Mouse (Mus musculus) MEL (cell line): ENCODE measurements at regions not wholly inside any gene's neighbourhood (a gene's known extent, or its start where the extent isn't known, plus 50 kb on each side); places are given as distances from the start of the nearest gene placed in this dataset.

Experiments
- DNase-seq: peaks from one replicate; pipeline ENCODE4 v3.0.0; 2011; ENCODE audit warnings: low read depth, low spot score
- H3K27ac ChIP-seq: 2 replicates; pipeline ENCODE4 v1.5.1; 2012; ENCODE audit warnings: low read depth, mild to moderate bottlenecking, control low read depth, low read length, moderate library complexity; ENCODE audit not compliant: control insufficient read depth
- H3K27me3 ChIP-seq, 2 experiments: fragments of 150-350 bp in 1 of 2; sonication (generic) in 1 of 2; 2 replicates each; pipeline ENCODE4 v1.6.1; 2012; ENCODE audit warnings: low read length in 2 of 2, mild to moderate bottlenecking in 2 of 2, improper control_type of control experiment in 1 of 2, moderate library complexity in 1 of 2; ENCODE audit not compliant: insufficient read depth in 2 of 2, control insufficient read depth in 1 of 2
- H3K36me3 ChIP-seq, 2 experiments: 2 replicates each; pipeline ENCODE4 v1.6.1; 2012 to 2014; ENCODE audit warnings: low read length in 2 of 2, improper control_type of control experiment in 1 of 2, inconsistent platforms in 1 of 2, mild to moderate bottlenecking in 1 of 2; ENCODE audit not compliant: insufficient read depth in 2 of 2, control insufficient read depth in 1 of 2
- H3K4me1 ChIP-seq, 2 experiments: fragments of 150-350 bp in 1 of 2; sonication (generic) in 1 of 2; 2 replicates each; pipeline ENCODE4 v1.6.1; 2012; ENCODE audit warnings: low read length in 2 of 2, improper control_type of control experiment in 1 of 2, mild to moderate bottlenecking in 1 of 2; ENCODE audit not compliant: insufficient read depth in 2 of 2, control insufficient read depth in 1 of 2
- H3K4me3 ChIP-seq, 2 experiments: fragments of 150-350 bp in 1 of 2; sonication (generic) in 1 of 2; 2 replicates each; pipeline ENCODE4 v1.5.1; 2012; ENCODE audit warnings: low read depth in 2 of 2, low read length in 2 of 2, mild to moderate bottlenecking in 2 of 2, moderate library complexity in 2 of 2, control low read depth in 1 of 2, improper control_type of control experiment in 1 of 2; ENCODE audit not compliant: control insufficient read depth in 1 of 2, insufficient read depth in 1 of 2
- H3K79me2 ChIP-seq: 2 replicates; pipeline ENCODE4 v1.6.1; 2012; ENCODE audit warnings: mild to moderate bottlenecking, low read length, moderate library complexity; ENCODE audit not compliant: control insufficient read depth, poor library complexity, insufficient read depth
- H3K9ac ChIP-seq: 2 replicates; pipeline ENCODE4 v1.6.1; 2012; ENCODE audit warnings: low read depth, mild to moderate bottlenecking, control low read depth, low read length, moderate library complexity; ENCODE audit not compliant: control insufficient read depth, poor library complexity, severe bottlenecking
- H3K9me3 ChIP-seq: fragments of 150-350 bp; sonication (generic); replicated peaks from 2 replicates; pipeline ENCODE4 v1.6.1; 2012; ENCODE audit warnings: mild to moderate bottlenecking, low read length, improper control_type of control experiment, moderate library complexity; ENCODE audit not compliant: insufficient read depth
- BHLHE40 ChIP-seq: IDR thresholded peaks from 2 replicates; pipeline ENCODE4 v1.6.1; 2012; ENCODE audit warnings: low read depth, mild to moderate bottlenecking, inconsistent platforms, low read length, improper control_type of control experiment, borderline replicate concordance
- CHD1 ChIP-seq: IDR thresholded peaks from 2 replicates; pipeline ENCODE4 v1.6.1; 2012; ENCODE audit warnings: low read depth, mild to moderate bottlenecking, inconsistent platforms, low read length, improper control_type of control experiment
- CHD2 ChIP-seq: IDR thresholded peaks from 2 replicates; pipeline ENCODE4 v1.6.1; 2011; ENCODE audit warnings: low read length, improper control_type of control experiment
- CTCF ChIP-seq, 3 experiments: IDR thresholded peaks in 2 of 3; conservative IDR thresholded peaks in 1 of 3; 2 replicates each; pipeline ENCODE4 v1.5.1; 2011 to 2012; ENCODE audit warnings: low read length in 3 of 3, low read depth in 2 of 3, mild to moderate bottlenecking in 2 of 3, improper control_type of control experiment in 1 of 3, inconsistent platforms in 1 of 3, mixed read lengths in 1 of 3, moderate library complexity in 1 of 3; ENCODE audit not compliant: control insufficient read depth in 1 of 3, insufficient read depth in 1 of 3, poor library complexity in 1 of 3, severe bottlenecking in 1 of 3
- ETS1 ChIP-seq: IDR thresholded peaks from 2 replicates; pipeline ENCODE4 v1.6.1; 2012; ENCODE audit warnings: low read depth, mild to moderate bottlenecking, inconsistent platforms, low read length, improper control_type of control experiment, moderate library complexity
- GABPA ChIP-seq: IDR thresholded peaks from 2 replicates; pipeline ENCODE4 v1.6.1; 2012; ENCODE audit warnings: low read depth, mild to moderate bottlenecking, inconsistent platforms, low read length, improper control_type of control experiment, moderate library complexity
- GATA1 ChIP-seq: IDR thresholded peaks from 2 replicates; pipeline ENCODE4 v1.6.1; 2011; ENCODE audit warnings: low read depth, low read length, improper control_type of control experiment
- JUND ChIP-seq: IDR thresholded peaks from 2 replicates; pipeline ENCODE4 v1.6.1; 2011; ENCODE audit warnings: low read depth, mild to moderate bottlenecking, improper control_type of control experiment, low read length
- MAFK ChIP-seq: IDR thresholded peaks from 2 replicates; pipeline ENCODE4 v1.6.1; 2011; ENCODE audit warnings: low read depth, mild to moderate bottlenecking, low read length, improper control_type of control experiment, borderline replicate concordance
- MXI1 ChIP-seq: IDR thresholded peaks from 2 replicates; pipeline ENCODE4 v1.6.1; 2011; ENCODE audit warnings: mild to moderate bottlenecking, low read depth, low read length, improper control_type of control experiment
- POLR2AphosphoS2 ChIP-seq: IDR thresholded peaks from 2 replicates; pipeline ENCODE4 v1.6.1; 2011; ENCODE audit warnings: low read length, improper control_type of control experiment
- POLR2AphosphoS5 ChIP-seq: IDR thresholded peaks from 2 replicates; pipeline ENCODE4 v1.6.1; 2012; ENCODE audit warnings: low read depth, borderline replicate concordance, mild to moderate bottlenecking, inconsistent platforms, low read length, moderate library complexity, mixed read lengths
- RAD21 ChIP-seq: IDR thresholded peaks from 2 replicates; pipeline ENCODE4 v1.6.1; 2011; ENCODE audit warnings: mild to moderate bottlenecking, low read depth, low read length, improper control_type of control experiment
- SIN3A ChIP-seq: IDR thresholded peaks from 2 replicates; pipeline ENCODE4 v1.6.1; 2012; ENCODE audit warnings: low read length, improper control_type of control experiment, inconsistent platforms
- SMC3 ChIP-seq: IDR thresholded peaks from 2 replicates; pipeline ENCODE4 v1.6.1; 2011; ENCODE audit warnings: low read depth, low read length, improper control_type of control experiment
- TBP ChIP-seq: IDR thresholded peaks from 2 replicates; pipeline ENCODE4 v1.8.0; 2011; ENCODE audit warnings: low read depth, low read length, improper control_type of control experiment
- TCF12 ChIP-seq: IDR thresholded peaks from 2 replicates; pipeline ENCODE4 v1.6.1; 2014; ENCODE audit warnings: low read depth, mild to moderate bottlenecking, inconsistent platforms, low read length, improper control_type of control experiment, moderate library complexity
- UBTF ChIP-seq: IDR thresholded peaks from 2 replicates; pipeline ENCODE4 v1.6.1; 2012; ENCODE audit warnings: low read depth, mild to moderate bottlenecking, inconsistent platforms, low read length, improper control_type of control experiment, moderate library complexity, borderline replicate concordance; ENCODE audit not compliant: insufficient read depth
- USF1 ChIP-seq: IDR thresholded peaks from 2 replicates; pipeline ENCODE4 v1.6.1; 2014; ENCODE audit warnings: low read depth, mild to moderate bottlenecking, inconsistent platforms, low read length, improper control_type of control experiment, moderate library complexity
- USF2 ChIP-seq, 2 experiments: IDR thresholded peaks; 2 replicates each; pipeline ENCODE4 v1.6.1; 2011 to 2012; ENCODE audit warnings: improper control_type of control experiment in 2 of 2, low read length in 2 of 2, borderline replicate concordance in 1 of 2, inconsistent platforms in 1 of 2, low read depth in 1 of 2, mild to moderate bottlenecking in 1 of 2; ENCODE audit not compliant: insufficient read depth in 1 of 2
- ZMIZ1 ChIP-seq: IDR thresholded peaks from 2 replicates; pipeline ENCODE4 v1.6.1; 2012; ENCODE audit warnings: low read depth, mild to moderate bottlenecking, inconsistent platforms, low read length, improper control_type of control experiment, moderate library complexity
- ZNF384 ChIP-seq: IDR thresholded peaks from 2 replicates; pipeline ENCODE4 v1.6.1; 2012; ENCODE audit warnings: low read depth, mild to moderate bottlenecking, inconsistent platforms, low read length, improper control_type of control experiment

- no peak for TF ChIP-seq GABPA
Observed at GRCm38 (mm10) chr16:74467159-74467558, 55.5 kb upstream of the Robo2 start (continued).

- Histone ChIP-seq H3K9me3 (no peaks in the 10 kb centered on the region), H3K9ac (no peak overlapping the region), H3K27ac (no peak overlapping the region), H3K79me2 (no peaks in the 10 kb centered on the region), H3K4me1 (no peaks in the 10 kb centered on the region), H3K36me3 (no peaks in the 10 kb centered on the region), H3K4me3 (no peak overlapping the region), H3K27me3 (no peaks in the 10 kb centered on the region)
- TF ChIP-seq CHD1 (no peak), ETS1 (no peak), ZMIZ1 (no peak), MXI1 (no peak), GABPA (no peak), USF1 (no peak), ZNF384 (no peak), MAFK (no peak), TBP (no peak), UBTF (no peak), SIN3A (no peak), CHD2 (no peak), POLR2AphosphoS2 (no peak), POLR2AphosphoS5 (no peak), GATA1 (no peak), USF2 (IDR thresholded peaks at IDR 0.05; ENCODE audit: borderline replicate concordance in 1 of 2, insufficient read depth in 1 of 2, low read depth in 1 of 2, low read length in 2 of 2) (no peak)
- DNase-seq, result no peak
Observed at GRCm38 (mm10) chr16:74464835-74465234, 53.2 kb upstream of the Robo2 start.

DNA sequence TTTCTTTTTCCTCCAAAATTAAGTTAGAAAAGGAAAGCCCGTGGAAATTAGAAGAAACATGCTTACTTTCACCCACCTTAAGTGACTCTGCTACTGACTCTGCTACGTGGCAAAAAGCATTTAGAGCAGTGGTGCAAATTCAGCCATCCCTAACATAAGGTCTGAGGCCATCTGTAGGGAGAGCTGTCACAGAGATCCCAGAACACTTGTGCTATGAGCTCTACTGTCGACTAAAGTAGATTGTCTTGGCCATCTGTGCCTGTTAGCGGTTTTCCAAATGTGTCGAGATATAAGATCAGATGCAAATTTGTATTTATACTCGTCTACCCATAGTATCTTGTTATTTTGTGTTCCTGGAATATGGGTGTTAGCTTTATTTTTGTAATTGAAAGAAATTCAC is 52.7 kb upstream of the Robo2 start:
- no peak for DNase-seq
- H3K4me3 ChIP-seq, result no peak overlapping the region
- H3K79me2 ChIP-seq, result no peaks in the 10 kb centered on the region
- H3K27ac ChIP-seq, result no peak overlapping the region
- H3K27me3 ChIP-seq, result no peaks in the 10 kb centered on the region; a peak in 1 of 4 replicates
- no peak for TF ChIP-seq TCF12
- TF ChIP-seq CTCF (IDR thresholded peaks at IDR 0.05 in 2 of 3, conservative IDR thresholded peaks at IDR 0.05 in 1 of 3; ENCODE audit: control insufficient read depth in 1 of 3, insufficient read depth in 1 of 3, low read depth in 2 of 3, low read length in 3 of 3, poor library complexity in 1 of 3, severe bottlenecking in 1 of 3), result no peak
- TF ChIP-seq JUND, result no peak
- no peak for TF ChIP-seq BHLHE40
- TF ChIP-seq SMC3, result no peak
- no peak for TF ChIP-seq RAD21
- H3K9ac ChIP-seq, result no peak overlapping the region
- H3K4me1 ChIP-seq, result no peaks in the 10 kb centered on the region
- H3K36me3 ChIP-seq, result no peaks in the 10 kb centered on the region
- H3K9me3 ChIP-seq, result no peaks in the 10 kb centered on the region
